Mouse (Mus musculus): ENCODE results near the gene Arpc2.

DNA sequence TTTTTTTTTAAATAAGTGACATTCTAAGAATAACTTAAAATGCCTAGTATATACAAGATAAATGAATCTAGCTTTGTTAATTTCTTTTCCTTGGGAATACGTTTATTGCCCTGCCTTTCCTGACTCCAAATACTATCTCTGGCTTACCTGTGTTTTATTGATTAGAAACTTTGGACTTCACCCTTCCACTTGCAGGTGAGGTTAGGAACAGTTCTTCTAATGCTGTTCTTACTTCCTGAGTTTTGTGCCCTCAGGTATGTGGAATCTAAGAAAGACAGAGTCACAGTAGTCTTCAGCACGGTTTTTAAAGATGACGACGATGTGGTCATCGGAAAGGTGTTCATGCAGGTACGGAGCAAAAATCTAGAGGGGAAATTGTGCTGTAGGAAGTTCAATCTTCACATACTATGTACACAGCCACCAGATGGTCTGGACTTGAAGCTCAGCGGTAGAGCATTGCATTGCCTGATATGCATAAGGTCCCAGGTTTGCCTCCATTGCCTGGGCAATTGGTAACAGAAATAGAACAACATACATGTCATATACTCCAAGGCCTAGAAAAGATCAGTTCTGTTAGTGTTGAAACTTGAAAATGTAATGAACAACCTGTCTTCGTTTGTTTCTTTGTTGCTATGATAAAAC, 19.9 kb downstream of the Arpc2 start:
- TF ChIP-seq CTCF (IDR thresholded peaks at IDR 0.05; ENCODE audit: low read depth, low read length) (no peak), EP300 (IDR thresholded peaks at IDR 0.05; ENCODE audit: insufficient read depth, low read depth, low read length) (no peak), POLR2A (IDR thresholded peaks at IDR 0.05; ENCODE audit: insufficient read depth, low read length) (no peak)

Data from ES-Bruce4 (cell line).